Comparison of ENCODE assay signal across 16 mouse cellular contexts in genomic region chr13:100607756-100608155, GRCm38 (mm10). TPM values are rescaled to one million over a fixed set of nuclear protein-coding genes. Genes with fewer than 3 reads are reported as not detected.
DNase-seq lines count a peak whose midpoint lies in the region; ATAC-seq and TF ChIP-seq lines count a peak whose summit lies in the region.
"Had no signal": no experiment of that assay in that cellular context is flagged by ENCODE, and none has a peak within 500 bp of the region (broad histone marks: within the 10 kb centered on the region; RNA-seq: fewer than 3 reads in every experiment).

No protein-coding gene starts in this region.

- DNase-seq in hindbrain, postnatal 0 days (ENCODE audit: low spot score), result no peak
- DNase-seq in hindbrain, embryonic 11.5 days (ENCODE audit: low spot score), result no peak
- DNase-seq in lung, postnatal 0 days (ENCODE audit: low spot score), result no peak
- DNase-seq in lung, postnatal 10 days, result no peak
- peak; percentile 2 for DNase-seq in MEL-GATA-1-ER (ENCODE audit: extremely low read depth, low read depth)
- DNase-seq in thymus, adult 2 months, result no peak
- DNase-seq in cerebellum, postnatal 36 days, result no peak
- DNase-seq: gastrocnemius, postnatal 25 days; lung, postnatal 36 days; thymus, postnatal 25 days had no signal

- 92% methylated on average over 8 of the region's 8 CpGs for WGBS in hindbrain, postnatal 0 days
- WGBS in hindbrain, embryonic 11.5 days, result 89% methylated on average over 8 of the region's 8 CpGs
- WGBS in lung, postnatal 0 days, result 87% methylated on average over 8 of the region's 8 CpGs
- 92% methylated on average over 8 of the region's 8 CpGs for WGBS in small intestine, adult 2 months
- 92% methylated on average over 8 of the region's 8 CpGs for WGBS in thymus, adult 2 months

- H3K27me3 ChIP-seq in hindbrain, postnatal 0 days (ENCODE audit: insufficient read depth, low read length), result no peaks in the 10 kb centered on the region
- no peaks in the 10 kb centered on the region for H3K27me3 ChIP-seq in hindbrain, embryonic 11.5 days (ENCODE audit: control insufficient read depth, insufficient read depth, low read length)
- H3K27me3 ChIP-seq in lung, postnatal 0 days (replicated peaks; ENCODE audit: insufficient read depth, low read length), result no peaks in the 10 kb centered on the region
- no peaks in the 10 kb centered on the region for H3K27me3 ChIP-seq in small intestine, adult 2 months (ENCODE audit: control insufficient read depth, insufficient read depth, low read length)
- no peaks in the 10 kb centered on the region for H3K27me3 ChIP-seq in thymus, adult 2 months (ENCODE audit: control insufficient read depth, insufficient read depth, low read length)
- H3K27me3 ChIP-seq: forebrain, embryonic 12.5 days; hindbrain, embryonic 13.5 days; limb, embryonic 12.5 days; neural tube, embryonic 13.5 days had no signal

- 0 out of 2 replicates have a peak, but pooled peaks cover 5% of the 10 kb centered on the region for H3K36me3 ChIP-seq in hindbrain, postnatal 0 days (ENCODE audit: insufficient read depth, low read length)
- H3K36me3 ChIP-seq in hindbrain, embryonic 11.5 days (ENCODE audit: control insufficient read depth, insufficient read depth, low read length), result no peaks in the 10 kb centered on the region
- H3K36me3 ChIP-seq in lung, postnatal 0 days (ENCODE audit: insufficient read depth, low read length), result no peaks in the 10 kb centered on the region
- H3K36me3 ChIP-seq in small intestine, adult 2 months (ENCODE audit: control insufficient read depth, insufficient read depth, low read length), result peaks cover 38% of the 10 kb centered on the region
- no peaks in the 10 kb centered on the region for H3K36me3 ChIP-seq in thymus, adult 2 months (ENCODE audit: control insufficient read depth, insufficient read depth, low read length)
- H3K36me3 ChIP-seq: forebrain, embryonic 12.5 days; limb, embryonic 12.5 days had no signal

- no peak for TF ChIP-seq EP300 in lung, postnatal 0 days (IDR thresholded peaks at IDR 0.05)

- H3K4me2 ChIP-seq in hindbrain, postnatal 0 days (ENCODE audit: low read depth, low read length), result no peak overlapping the region
- H3K4me2 ChIP-seq in hindbrain, embryonic 11.5 days (replicated peaks; ENCODE audit: low read depth, low read length), result no peak overlapping the region
- H3K4me2 ChIP-seq in lung, postnatal 0 days (replicated peaks; ENCODE audit: low read depth, low read length), result no peak overlapping the region
- H3K4me2 ChIP-seq: forebrain, embryonic 12.5 days; hindbrain, embryonic 13.5 days; limb, embryonic 12.5 days; neural tube, embryonic 13.5 days had no signal

- no peak overlapping the region for H3K27ac ChIP-seq in hindbrain, postnatal 0 days
- H3K27ac ChIP-seq in hindbrain, embryonic 11.5 days (ENCODE audit: low read depth, low read length), result no peak overlapping the region
- H3K27ac ChIP-seq in lung, postnatal 0 days (ENCODE audit: low read length), result no peak overlapping the region
- H3K27ac ChIP-seq in small intestine, adult 2 months (ENCODE audit: insufficient read depth, low read depth, low read length), result no peak overlapping the region
- H3K27ac ChIP-seq in thymus, adult 2 months (ENCODE audit: control insufficient read depth, insufficient read depth, low read length), result no peak overlapping the region
- H3K27ac ChIP-seq: forebrain, embryonic 12.5 days; hindbrain, embryonic 13.5 days; limb, embryonic 12.5 days; neural tube, embryonic 13.5 days had no signal

- H3K9ac ChIP-seq in hindbrain, postnatal 0 days (replicated peaks; ENCODE audit: low read length), result no peak overlapping the region
- H3K9ac ChIP-seq in hindbrain, embryonic 11.5 days (ENCODE audit: low read depth, low read length), result no peak overlapping the region
- H3K9ac ChIP-seq in lung, postnatal 0 days (replicated peaks; ENCODE audit: low read depth), result no peak overlapping the region
- H3K9ac ChIP-seq: forebrain, embryonic 12.5 days; hindbrain, embryonic 13.5 days; limb, embryonic 12.5 days; neural tube, embryonic 13.5 days had no signal

- no peaks in the 10 kb centered on the region for H3K9me3 ChIP-seq in hindbrain, postnatal 0 days (ENCODE audit: low read length)
- H3K9me3 ChIP-seq in hindbrain, embryonic 11.5 days (ENCODE audit: control insufficient read depth, low read length), result no peaks in the 10 kb centered on the region
- no peaks in the 10 kb centered on the region for H3K9me3 ChIP-seq in lung, postnatal 0 days (ENCODE audit: low read length)
- H3K9me3 ChIP-seq: forebrain, embryonic 12.5 days; hindbrain, embryonic 13.5 days; neural tube, embryonic 13.5 days had no signal

- TF ChIP-seq CTCF in hindbrain, postnatal 0 days (IDR thresholded peaks at IDR 0.05; ENCODE audit: low read depth), result peak; percentile 32; the same call in 1 of the 2 replicates
- TF ChIP-seq CTCF in lung, postnatal 0 days (IDR thresholded peaks at IDR 0.05), result peak; percentile 43
- TF ChIP-seq CTCF in small intestine, adult 2 months (IDR thresholded peaks at IDR 0.05; ENCODE audit: extremely low read depth, insufficient read length, insufficient replicate concordance, low read depth, low read length), result peak; percentile 15; the same call in 1 of the 2 replicates
- TF ChIP-seq CTCF in thymus, adult 2 months (IDR thresholded peaks at IDR 0.05; ENCODE audit: borderline replicate concordance, control insufficient read depth, extremely low read depth, insufficient read depth, low read length, poor library complexity), result no peak

- TF ChIP-seq POLR2A in small intestine, adult 2 months (IDR thresholded peaks at IDR 0.05; ENCODE audit: low read depth, low read length), result no peak
- no peak for TF ChIP-seq POLR2A in thymus, adult 2 months (IDR thresholded peaks at IDR 0.05; ENCODE audit: control insufficient read depth, extremely low read depth, insufficient read depth, low read length, poor library complexity)

- no peak for ATAC-seq in hindbrain, postnatal 0 days
- no peak for ATAC-seq in hindbrain, embryonic 11.5 days (ENCODE audit: low FRiP score)
- ATAC-seq in lung, postnatal 0 days, result no peak
- ATAC-seq: midbrain, embryonic 16.5 days had no signal

- H3K4me3 ChIP-seq in hindbrain, postnatal 0 days (ENCODE audit: low read length), result no peak overlapping the region
- no peak overlapping the region for H3K4me3 ChIP-seq in hindbrain, embryonic 11.5 days (ENCODE audit: low read depth, low read length)
- no peak overlapping the region for H3K4me3 ChIP-seq in lung, postnatal 0 days (ENCODE audit: low read depth, low read length)
- H3K4me3 ChIP-seq in small intestine, adult 2 months (ENCODE audit: low read depth, low read length), result no peak overlapping the region
- H3K4me3 ChIP-seq in thymus, adult 2 months (ENCODE audit: control insufficient read depth, insufficient read depth, low read length), result no peak overlapping the region
- H3K4me3 ChIP-seq: forebrain, embryonic 12.5 days; hindbrain, embryonic 13.5 days; limb, embryonic 12.5 days; neural tube, embryonic 13.5 days had no signal

- H3K4me1 ChIP-seq in hindbrain, postnatal 0 days (ENCODE audit: insufficient read depth, low read length), result no peaks in the 10 kb centered on the region
- no peaks in the 10 kb centered on the region for H3K4me1 ChIP-seq in hindbrain, embryonic 11.5 days (replicated peaks; ENCODE audit: control insufficient read depth, insufficient read depth, low read length)
- no peaks in the 10 kb centered on the region for H3K4me1 ChIP-seq in lung, postnatal 0 days (ENCODE audit: insufficient read depth, low read depth, low read length)
- peaks cover 17% of the 10 kb centered on the region; the same call in 1 of the 2 replicates for H3K4me1 ChIP-seq in small intestine, adult 2 months (ENCODE audit: control insufficient read depth, insufficient read depth, insufficient read length, low read length)
- H3K4me1 ChIP-seq in thymus, adult 2 months (replicated peaks; ENCODE audit: control insufficient read depth, insufficient read depth, low read length), result no peaks in the 10 kb centered on the region
- H3K4me1 ChIP-seq: forebrain, embryonic 12.5 days; hindbrain, embryonic 13.5 days; limb, embryonic 12.5 days; neural tube, embryonic 13.5 days had no signal

RNA-seq across cellular contexts. Expression of gene Marveld2, which starts 9.0 kb away (rescaled TPM):
- total RNA-seq in hindbrain, postnatal 0 days (2014; rRNA removed), result 2.1 and 3.8 TPM in 2 replicates
- 2.9 and 3.2 TPM in 2 replicates for polyA plus RNA-seq in hindbrain, postnatal 0 days (2015; fragmentation: Nextera tagmentation; extraction: Ambion mirVana)
- polyA plus RNA-seq in hindbrain, embryonic 11.5 days (2014; fragmentation: Nextera tagmentation; extraction: Ambion mirVana), result 2.8 and 3.1 TPM in 2 replicates
- 11.5 and 11.8 TPM in 2 replicates for polyA plus RNA-seq in lung, postnatal 0 days (2015; fragmentation: Nextera tagmentation; extraction: Ambion mirVana)
- 8.0 and 18.3 TPM in 2 replicates for polyA plus RNA-seq in small intestine, adult 2 months (2012; rRNA removed)
- 2.0 and 2.2 TPM in 2 replicates for polyA plus RNA-seq in thymus, adult 2 months (2012; rRNA removed)

RNA-seq across cellular contexts. Expression of gene Ak6, which starts 43.0 kb away (rescaled TPM):
- 101 and 123 TPM in 2 replicates for total RNA-seq in hindbrain, postnatal 0 days (2014; rRNA removed)
- polyA plus RNA-seq in hindbrain, postnatal 0 days (2015; fragmentation: Nextera tagmentation; extraction: Ambion mirVana), result 320 and 328 TPM in 2 replicates
- 315 and 356 TPM in 2 replicates for polyA plus RNA-seq in hindbrain, embryonic 11.5 days (2014; fragmentation: Nextera tagmentation; extraction: Ambion mirVana)
- polyA plus RNA-seq in lung, postnatal 0 days (2015; fragmentation: Nextera tagmentation; extraction: Ambion mirVana), result 135 and 136 TPM in 2 replicates
- 5.5 and 10.0 TPM in 2 replicates for polyA plus RNA-seq in small intestine, adult 2 months (2012; rRNA removed)
- 57.9 and 66.2 TPM in 2 replicates for polyA plus RNA-seq in thymus, adult 2 months (2012; rRNA removed)

RNA-seq across cellular contexts. Expression of gene Rad17, which starts 43.1 kb away (rescaled TPM):
- total RNA-seq in hindbrain, postnatal 0 days (2014; rRNA removed), result 10.0 and 13.1 TPM in 2 replicates
- 12.3 and 14.1 TPM in 2 replicates for polyA plus RNA-seq in hindbrain, postnatal 0 days (2015; fragmentation: Nextera tagmentation; extraction: Ambion mirVana)
- 27.6 and 29.9 TPM in 2 replicates for polyA plus RNA-seq in hindbrain, embryonic 11.5 days (2014; fragmentation: Nextera tagmentation; extraction: Ambion mirVana)
- polyA plus RNA-seq in lung, postnatal 0 days (2015; fragmentation: Nextera tagmentation; extraction: Ambion mirVana), result 12.9 and 14.4 TPM in 2 replicates
- 0.42 and 0.75 TPM in 2 replicates for polyA plus RNA-seq in small intestine, adult 2 months (2012; rRNA removed)
- polyA plus RNA-seq in thymus, adult 2 months (2012; rRNA removed), result 5.6 and 6.3 TPM in 2 replicates

RNA-seq across cellular contexts. Expression of gene Taf9, which starts 43.6 kb away (rescaled TPM):
- 34.7 and 37.3 TPM in 2 replicates for total RNA-seq in hindbrain, postnatal 0 days (2014; rRNA removed)
- 38.0 and 42.8 TPM in 2 replicates for polyA plus RNA-seq in hindbrain, postnatal 0 days (2015; fragmentation: Nextera tagmentation; extraction: Ambion mirVana)
- 22.4 and 22.6 TPM in 2 replicates for polyA plus RNA-seq in hindbrain, embryonic 11.5 days (2014; fragmentation: Nextera tagmentation; extraction: Ambion mirVana)
- 12.2 and 15.5 TPM in 2 replicates for polyA plus RNA-seq in lung, postnatal 0 days (2015; fragmentation: Nextera tagmentation; extraction: Ambion mirVana)
- 0.13 and 0.63 TPM in 2 replicates for polyA plus RNA-seq in small intestine, adult 2 months (2012; rRNA removed)
- 13.5 and 16.5 TPM in 2 replicates for polyA plus RNA-seq in thymus, adult 2 months (2012; rRNA removed)

RNA-seq across cellular contexts. Expression of gene Ocln, which starts 55.2 kb away (rescaled TPM):
- 12.4 and 12.9 TPM in 2 replicates for total RNA-seq in hindbrain, postnatal 0 days (2014; rRNA removed)
- 11.9 and 13.5 TPM in 2 replicates for polyA plus RNA-seq in hindbrain, postnatal 0 days (2015; fragmentation: Nextera tagmentation; extraction: Ambion mirVana)
- 5.8 TPM in 2 replicates for polyA plus RNA-seq in hindbrain, embryonic 11.5 days (2014; fragmentation: Nextera tagmentation; extraction: Ambion mirVana)
- 71.0 and 76.9 TPM in 2 replicates for polyA plus RNA-seq in lung, postnatal 0 days (2015; fragmentation: Nextera tagmentation; extraction: Ambion mirVana)
- polyA plus RNA-seq in small intestine, adult 2 months (2012; rRNA removed), result 7.4 and 23.3 TPM in 2 replicates
- 0.50 and 0.62 TPM in 2 replicates for polyA plus RNA-seq in thymus, adult 2 months (2012; rRNA removed)
